Mouse (Mus musculus): ENCODE measurements around the gene Aph1c. TPM values are rescaled to one million over a fixed set of nuclear protein-coding genes. Genes with fewer than 3 reads are reported as not detected.
A peak's percentile ranks its signal among the peaks of the same experiment; 100 is the strongest.
"Not testable (repeated sequence)": the region's sequence is repeated elsewhere in the genome, so short reads cannot be mapped to it uniquely, and the experiment has no call there.

The Aph1c gene
- polyA plus RNA-seq, 1 experiment from 2014 or later, result 2.7 TPM

GRCm38 (mm10) chr9:66832366-66832908 lies 2.1 kb downstream of the Aph1c start:
- peaks cover 5% of the 10 kb centered on the region; the same call in 1 of the 2 replicates for H3K27me3 ChIP-seq
- peaks cover 14% of the 10 kb centered on the region for H3K4me1 ChIP-seq
- H3K4me2 ChIP-seq, result no peak overlapping the region
- no peak overlapping the region for H3K4me3 ChIP-seq
- H3K36me3 ChIP-seq, result no peaks in the 10 kb centered on the region
- no peak overlapping the region for H3K9ac ChIP-seq
- H3K9me3 ChIP-seq, result no peaks in the 10 kb centered on the region
- no peak overlapping the region for H3K27ac ChIP-seq
- ATAC-seq (ENCODE audit: insufficient number of reproducible peaks, insufficient read depth, low FRiP score, low TSS enrichment, low read depth), result no peak
- 45% methylated on average over 4 of the region's 4 CpGs for WGBS

GRCm38 (mm10) chr9:66825990-66826389 lies 8.5 kb downstream of the Aph1c start:
- H3K9ac ChIP-seq, result no peak overlapping the region

GRCm38 (mm10) chr9:66822255-66822654 lies 12.3 kb downstream of the Aph1c start:
- not testable (repeated sequence) for H3K4me2 ChIP-seq; H3K9ac ChIP-seq; H3K4me1 ChIP-seq; ATAC-seq (ENCODE audit: insufficient number of reproducible peaks, insufficient read depth, low FRiP score, low TSS enrichment, low read depth); H3K4me3 ChIP-seq; H3K27me3 ChIP-seq; H3K27ac ChIP-seq; H3K36me3 ChIP-seq; H3K9me3 ChIP-seq
- WGBS, result 100% methylated on average over 1 of the region's 5 CpGs

More at GRCm38 (mm10) chr9:66825990-66826389, 8.5 kb downstream of the Aph1c start:
- Histone ChIP-seq H3K27ac (no peak overlapping the region), H3K36me3 (no peaks in the 10 kb centered on the region), H3K4me1 (no peaks in the 10 kb centered on the region), H3K4me3 (no peak overlapping the region), H3K9me3 (no peaks in the 10 kb centered on the region), H3K4me2 (no peak overlapping the region), H3K27me3 (no peaks in the 10 kb centered on the region)
- ATAC-seq (ENCODE audit: insufficient number of reproducible peaks, insufficient read depth, low FRiP score, low TSS enrichment, low read depth), result no peak
- 29% methylated on average over 1 of the region's 1 CpGs for WGBS

GRCm38 (mm10) chr9:66820996-66821395 lies 13.5 kb downstream of the Aph1c start:
- no peaks in the 10 kb centered on the region for H3K36me3 ChIP-seq
- H3K9me3 ChIP-seq, result no peaks in the 10 kb centered on the region
- 63% methylated on average over 5 of the region's 5 CpGs for WGBS
- H3K9ac ChIP-seq, result no peak overlapping the region
- H3K27ac ChIP-seq, result no peak overlapping the region
- H3K4me1 ChIP-seq, result no peaks in the 10 kb centered on the region
- no peaks in the 10 kb centered on the region for H3K27me3 ChIP-seq
- no peak overlapping the region for H3K4me2 ChIP-seq
- no peak for ATAC-seq (ENCODE audit: insufficient number of reproducible peaks, insufficient read depth, low FRiP score, low TSS enrichment, low read depth)
- H3K4me3 ChIP-seq, result no peak overlapping the region

- WGBS, result 12% methylated on average over 2 of the region's 2 CpGs
- Histone ChIP-seq H3K9ac (no peak overlapping the region), H3K4me3 (no peak overlapping the region), H3K4me1 (no peaks in the 10 kb centered on the region), H3K27ac (no peak overlapping the region), H3K4me2 (no peak overlapping the region), H3K27me3 (no peaks in the 10 kb centered on the region), H3K9me3 (no peaks in the 10 kb centered on the region), H3K36me3 (no peaks in the 10 kb centered on the region)
- no peak for ATAC-seq (ENCODE audit: insufficient number of reproducible peaks, insufficient read depth, low FRiP score, low TSS enrichment, low read depth)
These were observed 21.1 kb downstream of the Aph1c start for GRCm38 (mm10) chr9:66813392-66813791.

GRCm38 (mm10) chr9:66805951-66806350 lies 28.6 kb downstream of the Aph1c start:
- 2% methylated on average over 30 of the region's 37 CpGs for WGBS
- H3K9me3 ChIP-seq; ATAC-seq (ENCODE audit: insufficient number of reproducible peaks, insufficient read depth, low FRiP score, low TSS enrichment, low read depth); H3K27ac ChIP-seq; H3K36me3 ChIP-seq: not testable (repeated sequence)
- Histone ChIP-seq H3K4me2 (peak overlapping the region; percentile 60), H3K4me1 (peaks cover 11% of the 10 kb centered on the region; the same call in 1 of the 2 replicates), H3K4me3 (peak overlapping the region; percentile 39), H3K27me3 (peaks cover 37% of the 10 kb centered on the region), H3K9ac (peak overlapping the region; percentile 64; the same call in 1 of the 2 replicates)

GRCm38 (mm10) chr9:66801947-66802346 lies 32.6 kb downstream of the Aph1c start:
- H3K9ac ChIP-seq, result no peak overlapping the region

GRCm38 (mm10) chr9:66796739-66797138 lies 37.8 kb downstream of the Aph1c start, which contains the start of gene Gm10647:
Gene Gm10647, plus strand, starts transcription at chr9:66797039.
- Histone ChIP-seq H3K9me3 (no peaks in the 10 kb centered on the region), H3K4me3 (peak within 1 kb of the TSS; percentile 74), H3K4me1 (peaks cover 13% of the 10 kb centered on the region), H3K27me3 (peaks cover 3% of the 10 kb centered on the region; the same call in 1 of the 2 replicates), H3K4me2 (peak within 1 kb of the TSS; percentile 84), H3K36me3 (no peaks in the 10 kb centered on the region), H3K27ac (peak within 1 kb of the TSS; percentile 89), H3K9ac (peak within 1 kb of the TSS; percentile 83)
- 58% methylated on average over 5 of the region's 5 CpGs for WGBS
- no peak for ATAC-seq (ENCODE audit: insufficient number of reproducible peaks, insufficient read depth, low FRiP score, low TSS enrichment, low read depth)

More at GRCm38 (mm10) chr9:66801947-66802346, 32.6 kb downstream of the Aph1c start:
- H3K4me2 ChIP-seq, result peak overlapping the region; percentile 16; the same call in 1 of the 2 replicates
- no peak overlapping the region for H3K27ac ChIP-seq
- peaks cover 30% of the 10 kb centered on the region for H3K27me3 ChIP-seq
- ATAC-seq (ENCODE audit: insufficient number of reproducible peaks, insufficient read depth, low FRiP score, low TSS enrichment, low read depth), result no peak
- no peaks in the 10 kb centered on the region for H3K36me3 ChIP-seq
- 46% methylated on average over 12 of the region's 12 CpGs for WGBS
- peaks cover 11% of the 10 kb centered on the region; the same call in 1 of the 2 replicates for H3K4me1 ChIP-seq
- H3K4me3 ChIP-seq, result no peak overlapping the region
- no peaks in the 10 kb centered on the region for H3K9me3 ChIP-seq

- WGBS, result under 1% methylated on average over 42 of the region's 42 CpGs
- Histone ChIP-seq H3K9me3 (no peaks in the 10 kb centered on the region), H3K4me1 (peaks cover 10% of the 10 kb centered on the region), H3K4me2 (peak within 1 kb of the TSS; percentile 84), H3K27ac (peak within 1 kb of the TSS; percentile 89), H3K9ac (peak within 1 kb of the TSS; percentile 83), H3K4me3 (peak within 1 kb of the TSS; percentile 74), H3K36me3 (no peaks in the 10 kb centered on the region), H3K27me3 (no peaks in the 10 kb centered on the region)
- ATAC-seq (ENCODE audit: insufficient number of reproducible peaks, insufficient read depth, low FRiP score, low TSS enrichment, low read depth), result peak; percentile 98
These were observed 38.8 kb downstream of the Aph1c start, which contains the start of gene Aph1b for GRCm38 (mm10) chr9:66795464-66796324. Gene Aph1b, minus strand, starts transcription at chr9:66795490.

- 2% methylated on average over 43 of the region's 43 CpGs for WGBS
- ATAC-seq (ENCODE audit: insufficient number of reproducible peaks, insufficient read depth, low FRiP score, low TSS enrichment, low read depth), result peak; percentile 22; the same call in 1 of the 2 replicates
These were observed 39.7 kb downstream of the Aph1c start for GRCm38 (mm10) chr9:66794629-66795463.

GRCm38 (mm10) chr9:66787821-66788220 lies 46.7 kb downstream of the Aph1c start:
- Histone ChIP-seq H3K9ac (no peak overlapping the region), H3K4me3 (no peak overlapping the region), H3K4me2 (no peak overlapping the region), H3K36me3 (peaks cover 10% of the 10 kb centered on the region; the same call in 1 of the 2 replicates), H3K9me3 (no peaks in the 10 kb centered on the region), H3K27me3 (no peaks in the 10 kb centered on the region), H3K4me1 (no peaks in the 10 kb centered on the region), H3K27ac (no peak overlapping the region)
- 7% methylated on average over 2 of the region's 2 CpGs for WGBS
- no peak for ATAC-seq (ENCODE audit: insufficient number of reproducible peaks, insufficient read depth, low FRiP score, low TSS enrichment, low read depth)

More at GRCm38 (mm10) chr9:66794629-66795463, 39.7 kb downstream of the Aph1c start:
- H3K4me2 ChIP-seq, result peak overlapping the region; percentile 84
- H3K9me3 ChIP-seq, result no peaks in the 10 kb centered on the region
- peak overlapping the region; percentile 89 for H3K27ac ChIP-seq
- H3K27me3 ChIP-seq, result no peaks in the 10 kb centered on the region
- peak overlapping the region; percentile 74 for H3K4me3 ChIP-seq
- H3K36me3 ChIP-seq, result peaks cover 6% of the 10 kb centered on the region; the same call in 1 of the 2 replicates
- H3K4me1 ChIP-seq, result peaks cover 10% of the 10 kb centered on the region
- peak overlapping the region; percentile 83 for H3K9ac ChIP-seq

All from embryonic facial prominence, embryonic 13.5 days (tissue).